Comparison of ENCODE assay signal across 9 mouse cellular contexts in the genomic region with DNA sequence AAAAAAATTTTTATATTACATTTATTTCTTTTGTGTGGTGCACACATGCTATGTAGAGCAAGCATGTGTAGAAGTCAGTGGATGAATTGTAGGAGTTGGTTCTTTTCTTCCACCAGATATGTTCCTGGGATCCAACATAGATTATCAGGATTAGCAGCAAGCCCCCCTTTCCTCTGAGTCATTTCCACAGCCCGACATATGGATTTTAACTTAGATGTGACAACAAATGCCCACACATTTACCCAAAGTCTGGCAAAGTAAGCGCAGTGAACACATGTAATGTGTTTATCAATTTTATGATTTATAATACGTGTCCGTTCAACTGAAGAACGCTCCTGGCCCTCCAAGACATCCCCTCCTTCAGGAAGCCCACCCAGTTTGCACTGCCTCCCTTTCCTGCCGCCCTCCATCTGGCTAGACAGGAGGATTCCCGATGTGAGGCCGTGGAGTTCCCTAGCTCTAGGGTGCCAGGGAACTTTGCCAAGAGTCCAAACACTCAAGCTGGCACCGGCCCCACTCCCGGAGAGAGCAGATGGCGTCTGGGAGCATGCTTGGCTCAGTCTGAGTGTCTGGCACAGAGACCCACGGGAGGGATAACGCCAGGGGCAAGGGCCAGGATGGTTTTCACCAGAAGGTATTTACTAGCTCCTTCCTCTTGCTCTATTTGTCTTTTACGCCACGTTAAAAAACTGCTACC. TPM values are rescaled to one million over a fixed set of nuclear protein-coding genes. Genes with fewer than 3 reads are reported as not detected.
DNase-seq lines count a peak whose midpoint lies in the region; ATAC-seq and TF ChIP-seq lines count a peak whose summit lies in the region.
"Had no signal": no experiment of that assay in that cellular context is flagged by ENCODE, and none has a peak within 500 bp of the region (broad histone marks: within the 10 kb centered on the region; RNA-seq: fewer than 3 reads in every experiment).

No protein-coding gene starts in this region.

- no peaks in the 10 kb centered on the region for H3K36me3 ChIP-seq in kidney, adult 2 months (ENCODE audit: control insufficient read depth, insufficient read depth, low read length)
- H3K36me3 ChIP-seq in kidney, embryonic 14.5 days (ENCODE audit: control insufficient read depth, insufficient read depth, low read length), result no peaks in the 10 kb centered on the region

- peaks cover 1% of the 10 kb centered on the region; the same call in 1 of the 2 replicates for H3K4me1 ChIP-seq in kidney, adult 2 months (ENCODE audit: control insufficient read depth, insufficient read depth, low read length)
- H3K4me1 ChIP-seq in kidney, embryonic 14.5 days (ENCODE audit: control insufficient read depth, insufficient read depth, low read length), result peaks cover 11% of the 10 kb centered on the region; the same call in 1 of the 2 replicates
- H3K4me1 ChIP-seq in olfactory bulb, adult 2 months (ENCODE audit: control insufficient read depth, insufficient read depth, low read length), result peaks cover 15% of the 10 kb centered on the region; the same call in 1 of the 2 replicates

- H3K9ac ChIP-seq in kidney, embryonic 14.5 days (ENCODE audit: low read depth, low read length), result no peak overlapping the region

- TF ChIP-seq POLR2A in kidney, adult 2 months (IDR thresholded peaks at IDR 0.05; ENCODE audit: low read depth, low read length), result no peak
- TF ChIP-seq POLR2A in olfactory bulb, adult 2 months (IDR thresholded peaks at IDR 0.05; ENCODE audit: insufficient read depth, low read depth, low read length), result 0 out of 2 replicates have a peak, but pooled peaks have one; percentile 27

- 0 out of 2 replicates have a peak, but pooled peaks cover 2% of the 10 kb centered on the region for H3K27me3 ChIP-seq in kidney, adult 2 months (replicated peaks; ENCODE audit: control insufficient read depth, insufficient read depth, low read length)
- peaks cover 30% of the 10 kb centered on the region for H3K27me3 ChIP-seq in kidney, embryonic 14.5 days (ENCODE audit: control insufficient read depth, insufficient read depth, low read length)

- H3K27ac ChIP-seq in kidney, adult 2 months (ENCODE audit: insufficient read depth, low read depth, low read length), result no peak overlapping the region
- no peak overlapping the region for H3K27ac ChIP-seq in kidney, embryonic 14.5 days (ENCODE audit: low read depth, low read length)
- no peak overlapping the region for H3K27ac ChIP-seq in olfactory bulb, adult 2 months (ENCODE audit: insufficient read depth, low read depth, low read length)

- no peak for TF ChIP-seq CTCF in kidney, adult 2 months (conservative IDR thresholded peaks at IDR 0.05; ENCODE audit: insufficient read depth, insufficient read length, low read depth, low read length)
- TF ChIP-seq CTCF in olfactory bulb, adult 2 months (IDR thresholded peaks at IDR 0.05; ENCODE audit: insufficient read depth, low read depth, low read length), result no peak

- intact Hi-C loops in heart, postnatal 25 days (cut with DNase I), result no loop called here

- H3K4me2 ChIP-seq in kidney, embryonic 14.5 days (replicated peaks; ENCODE audit: low read depth, low read length), result no peak overlapping the region

- peak; percentile 96 for DNase-seq in kidney, adult 2 months
- peak; percentile 78 for DNase-seq in fibroblast of lung, adult 2 months (ENCODE audit: low read depth)
- DNase-seq in heart, postnatal 25 days (ENCODE audit: low spot score), result peak; percentile 73
- DNase-seq in left cerebral cortex, adult 8-10 months (ENCODE audit: low spot score in 2 of 2), result peak; percentile 83 to 89

- H3K4me3 ChIP-seq in kidney, adult 2 months (ENCODE audit: insufficient read depth, low read depth, low read length), result no peak overlapping the region
- no peak overlapping the region for H3K4me3 ChIP-seq in kidney, embryonic 14.5 days (ENCODE audit: low read length)
- no peak overlapping the region for H3K4me3 ChIP-seq in olfactory bulb, adult 2 months (ENCODE audit: insufficient read depth, low read depth, low read length)
- H3K4me3 ChIP-seq: erythroblast, embryonic 14.5 days had no signal

- no peak for ATAC-seq in kidney, embryonic 14.5 days (ENCODE audit: low FRiP score, low TSS enrichment)
- no peak for ATAC-seq in erythroid progenitor cell, adult 5-6 weeks (replicated peaks; ENCODE audit: low FRiP score, poor library complexity, severe bottlenecking)
- no peak for ATAC-seq in granulocyte monocyte progenitor cell, adult 5-6 weeks (replicated peaks; ENCODE audit: poor library complexity, severe bottlenecking)

- WGBS in kidney, adult 2 months, result 29% methylated on average over 15 of the region's 15 CpGs
- WGBS in kidney, embryonic 14.5 days, result 76% methylated on average over 15 of the region's 15 CpGs
- 20% methylated on average over 15 of the region's 15 CpGs for WGBS in olfactory bulb, adult 2 months

- no peaks in the 10 kb centered on the region for H3K9me3 ChIP-seq in kidney, embryonic 14.5 days (ENCODE audit: control insufficient read depth, low read length)

RNA-seq across cellular contexts. Expression of gene Tmem91, which starts 1.3 kb away (rescaled TPM):
- 0.27 and 0.48 TPM in 2 replicates for polyA plus RNA-seq in kidney, adult 2 months (2012; rRNA removed)
- polyA plus RNA-seq in kidney, embryonic 14.5 days (2014; fragmentation: Nextera tagmentation; extraction: Ambion mirVana), result 1.8 and 2.5 TPM in 2 replicates
- not detected for total RNA-seq in heart, postnatal 25 days (2021)
- 10 to 100 TPM; 27.1 to 37.7 (median 34.1) TPM for total RNA-seq in left cerebral cortex, adult 8-10 months (2022)
- polyA plus RNA-seq in olfactory bulb, adult 2 months (2012; ENCODE audit: insufficient read depth, insufficient read length, low replicate concordance, missing spikeins), result not detected in 2 replicates
- total RNA-seq in erythroid progenitor cell, adult 5-6 weeks (2015; ENCODE audit: low replicate concordance), result not detected in 2 replicates
- total RNA-seq in erythroid progenitor cell, adult 5-6 weeks (2017; ENCODE audit: low replicate concordance), result 4.2 TPM in 1 of 2 replicates, not detected in the other
- 0.75 and 1.5 TPM in 2 replicates for total RNA-seq in granulocyte monocyte progenitor cell, adult 5-6 weeks (2014; fragmentation: Nextera tagmentation)
- not detected in 2 replicates for total RNA-seq in granulocyte monocyte progenitor cell, adult 5-6 weeks (2017)

RNA-seq across cellular contexts. Expression of gene B9d2, which starts 4.3 kb away (rescaled TPM):
- polyA plus RNA-seq in kidney, adult 2 months (2012; rRNA removed), result 63.1 and 70.4 TPM in 2 replicates
- polyA plus RNA-seq in kidney, embryonic 14.5 days (2014; fragmentation: Nextera tagmentation; extraction: Ambion mirVana), result 33.6 and 36.5 TPM in 2 replicates
- 10 to 100 TPM in 1 of 2 experiments, 1 to 10 TPM in 1; 8.3 to 10.9 TPM for total RNA-seq in heart, postnatal 25 days (2021)
- 10 to 100 TPM; 25.3 to 29.6 (median 28.6) TPM for total RNA-seq in left cerebral cortex, adult 8-10 months (2022)
- polyA plus RNA-seq in olfactory bulb, adult 2 months (2012; ENCODE audit: insufficient read depth, insufficient read length, low replicate concordance, missing spikeins), result not detected in 2 replicates
- total RNA-seq in erythroid progenitor cell, adult 5-6 weeks (2015; ENCODE audit: low replicate concordance), result 8.4 and 8.6 TPM in 2 replicates
- total RNA-seq in erythroid progenitor cell, adult 5-6 weeks (2017; ENCODE audit: low replicate concordance), result 2.1 and 10.1 TPM in 2 replicates
- 49.7 and 53.8 TPM in 2 replicates for total RNA-seq in granulocyte monocyte progenitor cell, adult 5-6 weeks (2014; fragmentation: Nextera tagmentation)
- total RNA-seq in granulocyte monocyte progenitor cell, adult 5-6 weeks (2017), result 31.0 and 49.9 TPM in 2 replicates

RNA-seq across cellular contexts. Expression of gene Tgfb1, which starts 10.6 kb away (rescaled TPM):
- 18.9 and 24.5 TPM in 2 replicates for polyA plus RNA-seq in kidney, adult 2 months (2012; rRNA removed)
- 3.8 and 5.1 TPM in 2 replicates for polyA plus RNA-seq in kidney, embryonic 14.5 days (2014; fragmentation: Nextera tagmentation; extraction: Ambion mirVana)
- 10 to 100 TPM; 23.8 to 24.5 TPM for total RNA-seq in heart, postnatal 25 days (2021)
- 10 to 100 TPM in 2 of 4 experiments, 1 to 10 TPM in 2; 6.1 to 19.9 (median 11.1) TPM for total RNA-seq in left cerebral cortex, adult 8-10 months (2022)
- not detected in 2 replicates for polyA plus RNA-seq in olfactory bulb, adult 2 months (2012; ENCODE audit: insufficient read depth, insufficient read length, low replicate concordance, missing spikeins)
- 72.4 and 95.2 TPM in 2 replicates for total RNA-seq in erythroid progenitor cell, adult 5-6 weeks (2015; ENCODE audit: low replicate concordance)
- total RNA-seq in erythroid progenitor cell, adult 5-6 weeks (2017; ENCODE audit: low replicate concordance), result 15.0 and 19.8 TPM in 2 replicates
- total RNA-seq in granulocyte monocyte progenitor cell, adult 5-6 weeks (2014; fragmentation: Nextera tagmentation), result 261 and 291 TPM in 2 replicates
- total RNA-seq in granulocyte monocyte progenitor cell, adult 5-6 weeks (2017), result 26.4 and 34.3 TPM in 2 replicates

RNA-seq across cellular contexts. Expression of gene Exosc5, which starts 17.3 kb away (rescaled TPM):
- polyA plus RNA-seq in kidney, adult 2 months (2012; rRNA removed), result 64.9 and 70.1 TPM in 2 replicates
- 93.5 and 98.8 TPM in 2 replicates for polyA plus RNA-seq in kidney, embryonic 14.5 days (2014; fragmentation: Nextera tagmentation; extraction: Ambion mirVana)
- 10 to 100 TPM; 16.0 to 16.3 TPM for total RNA-seq in heart, postnatal 25 days (2021)
- total RNA-seq in left cerebral cortex, adult 8-10 months (2022), result 10 to 100 TPM; 21.7 to 27.4 (median 26.7) TPM
- not detected in 2 replicates for polyA plus RNA-seq in olfactory bulb, adult 2 months (2012; ENCODE audit: insufficient read depth, insufficient read length, low replicate concordance, missing spikeins)
- total RNA-seq in erythroid progenitor cell, adult 5-6 weeks (2015; ENCODE audit: low replicate concordance), result 16.2 and 23.1 TPM in 2 replicates
- 4.9 and 11.7 TPM in 2 replicates for total RNA-seq in erythroid progenitor cell, adult 5-6 weeks (2017; ENCODE audit: low replicate concordance)
- total RNA-seq in granulocyte monocyte progenitor cell, adult 5-6 weeks (2014; fragmentation: Nextera tagmentation), result 84.1 and 154 TPM in 2 replicates
- total RNA-seq in granulocyte monocyte progenitor cell, adult 5-6 weeks (2017), result 73.1 and 81.3 TPM in 2 replicates

RNA-seq across cellular contexts. Expression of gene Bckdha, which starts 17.5 kb away (rescaled TPM):
- polyA plus RNA-seq in kidney, adult 2 months (2012; rRNA removed), result 675 and 763 TPM in 2 replicates
- 60.6 and 69.6 TPM in 2 replicates for polyA plus RNA-seq in kidney, embryonic 14.5 days (2014; fragmentation: Nextera tagmentation; extraction: Ambion mirVana)
- total RNA-seq in heart, postnatal 25 days (2021), result 100 to 1,000 TPM; 184 to 199 TPM
- 10 to 100 TPM; 36.1 to 40.8 (median 39.4) TPM for total RNA-seq in left cerebral cortex, adult 8-10 months (2022)
- polyA plus RNA-seq in olfactory bulb, adult 2 months (2012; ENCODE audit: insufficient read depth, insufficient read length, low replicate concordance, missing spikeins), result not detected in 2 replicates
- 6.7 and 10.5 TPM in 2 replicates for total RNA-seq in erythroid progenitor cell, adult 5-6 weeks (2015; ENCODE audit: low replicate concordance)
- 3.2 and 11.4 TPM in 2 replicates for total RNA-seq in erythroid progenitor cell, adult 5-6 weeks (2017; ENCODE audit: low replicate concordance)
- 42.3 and 76.3 TPM in 2 replicates for total RNA-seq in granulocyte monocyte progenitor cell, adult 5-6 weeks (2014; fragmentation: Nextera tagmentation)
- total RNA-seq in granulocyte monocyte progenitor cell, adult 5-6 weeks (2017), result 59.8 and 64.6 TPM in 2 replicates

Comparison
In these comparisons a context has a peak if more than half of its experiments do, and no peak if none do; other contexts are left out.
1. RNA of gene Tmem91, which starts 1.3 kb away (total RNA-seq): 27.1 to 37.7 TPM in left cerebral cortex, adult 8-10 months; 4.2 TPM in erythroid progenitor cell, adult 5-6 weeks, 0.75 to 1.5 TPM in granulocyte monocyte progenitor cell, adult 5-6 weeks and not detected in heart, postnatal 25 days; every median in the first group is over 4 times any median in the second.
2. Peak in every context shown above with its lines, with median percentiles within 50 percentile points of each other: DNase-seq.